Mouse (Mus musculus) telencephalon, adult 2 months (tissue): Measurements from ENCODE around the gene Scgb1b12.
"Not testable (repeated sequence)": the region's sequence is repeated elsewhere in the genome, so short reads cannot be mapped to it uniquely, and the experiment has no call there.

Source experiments
- DNase-seq: peaks from one replicate; pipeline ENCODE4 v3.0.0-alpha.2; 2011; ENCODE audit warnings: low read depth, low spot score

Scgb1b12 gene

DNA sequence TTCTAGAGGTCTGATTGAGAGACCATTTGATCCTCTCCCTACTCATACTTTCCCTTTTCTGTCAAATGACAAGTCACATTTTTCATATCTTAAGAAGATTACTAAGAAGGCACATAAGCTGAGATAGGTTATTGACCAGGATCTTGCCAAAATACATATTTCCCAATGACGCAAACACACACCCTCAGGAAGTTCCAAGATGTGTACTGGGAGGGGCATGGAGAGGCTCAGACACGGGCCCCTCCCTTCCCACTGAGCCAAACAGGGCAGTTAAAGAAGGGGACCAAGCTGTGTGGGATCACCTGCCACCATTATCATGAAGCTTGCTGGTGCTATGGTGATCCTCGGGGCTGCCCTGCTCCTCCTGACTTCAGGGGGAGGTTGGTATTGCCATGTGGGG is at the start of gene Scgb1b12:
Gene Scgb1b12, plus strand, starts transcription at position 301 of the 400 bp plus-strand sequence.
- DNase-seq, result not testable (repeated sequence)

DNA sequence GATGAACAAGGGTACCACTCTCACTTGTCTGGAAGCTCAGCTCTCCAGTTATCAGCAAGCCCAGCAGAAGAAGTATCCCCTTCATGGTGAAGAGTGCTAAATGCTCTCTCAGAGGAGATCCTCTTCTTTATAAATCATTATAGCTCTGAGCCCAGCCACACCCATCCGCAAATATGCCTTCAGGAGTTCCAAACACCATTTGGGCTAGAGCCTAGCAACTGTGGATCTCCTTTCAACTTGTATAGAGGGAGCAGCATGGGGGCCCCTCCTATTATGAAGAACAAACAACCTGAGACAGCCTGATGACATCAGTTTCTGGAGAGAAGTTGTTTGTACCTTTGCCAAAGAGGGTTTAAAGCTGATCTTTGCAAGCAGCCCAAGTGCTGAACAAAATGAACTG is 6.8 kb upstream of the Scgb1b12 start, which contains the start of gene Scgb2b12:
Gene Scgb2b12, minus strand, starts transcription at position 101 of the 400 bp plus-strand sequence.
- DNase-seq, result not testable (repeated sequence)
